Mouse (Mus musculus) urinary bladder, adult 2 months (tissue): Measurements from ENCODE around the gene Olfr1284. TPM values are rescaled to one million over a fixed set of nuclear protein-coding genes. Genes with fewer than 3 reads are reported as not detected.
"Not testable (repeated sequence)": the region's sequence is repeated elsewhere in the genome, so short reads cannot be mapped to it uniquely, and the experiment has no call there.

Source experiments
- DNase-seq: peaks from one replicate; pipeline ENCODE4 v3.0.0; 2022; ENCODE audit warnings: low spot score
- polyA plus RNA-seq: library from polyadenylated mRNA; depleted of rRNA; stranded (reverse); fragments of >200 nt; gene quantifications from 2 replicates; pipeline ENCODE4 v1.2.3, GENCODE M21; 2012; rRNA removed

Gene Olfr1284
- not detected in 2 replicates for polyA plus RNA-seq

GRCm38 (mm10) chr2:111375222-111375621, at the start of gene Olfr1284:
TSS of gene Olfr1284 (plus strand) at chr2:111375522.
- DNase-seq, result no peak

GRCm38 (mm10) chr2:111326220-111326619, 49.1 kb upstream of the Olfr1284 start, which contains the start of gene Olfr1281:
TSS of gene Olfr1281 (plus strand) at chr2:111326520.
- DNase-seq, result no peak

DNA sequence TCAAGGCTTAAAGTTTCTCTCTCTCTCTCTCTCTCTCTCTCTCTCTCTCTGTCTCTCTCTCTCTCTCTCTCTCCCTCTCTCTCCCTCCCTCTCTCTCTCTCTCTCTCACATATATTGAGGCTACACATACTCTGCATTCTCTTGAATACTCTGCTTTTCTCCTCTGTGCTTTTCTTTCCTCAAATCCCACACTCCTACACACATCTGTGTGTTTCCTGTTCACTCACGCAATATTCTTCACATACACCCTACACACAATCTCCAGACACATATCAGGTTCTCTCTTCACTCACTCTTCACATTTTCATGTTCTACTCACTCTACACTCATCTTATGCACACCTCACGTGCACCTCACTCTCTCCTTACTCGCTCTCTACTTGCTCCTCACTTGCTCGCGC, 41.6 kb upstream of the Olfr1284 start:
- not testable (repeated sequence) for DNase-seq

DNA sequence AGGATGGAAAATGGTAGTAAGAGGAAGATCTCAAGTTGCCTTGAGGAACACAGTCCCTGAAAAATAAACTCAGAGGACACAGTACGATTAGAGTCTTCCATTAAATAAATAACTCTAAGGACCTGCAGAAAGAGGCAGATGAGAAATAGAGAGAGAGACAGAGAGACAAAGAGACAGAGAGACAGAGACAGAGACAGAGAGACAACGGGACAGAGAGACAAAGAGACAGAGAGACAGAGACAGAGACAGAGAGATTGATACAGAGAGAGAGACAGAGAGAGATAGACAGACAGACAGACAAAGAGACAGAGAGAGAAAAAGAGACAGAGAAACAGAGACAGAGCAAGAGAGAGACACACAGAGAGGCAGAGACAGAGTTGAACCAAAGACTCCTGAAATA, 39.3 kb upstream of the Olfr1284 start, which contains the start of gene Olfr1282:
Olfr1282 (minus strand) TSS at position 101 of the 400 bp plus-strand sequence.
- no peak for DNase-seq

- no peak for DNase-seq
These were observed 8.8 kb upstream of the Olfr1284 start, which contains the start of gene Olfr1283 for GRCm38 (mm10) chr2:111366490-111366889. TSS of gene Olfr1283 (plus strand) at chr2:111366790.

GRCm38 (mm10) chr2:111422931-111423330, 47.6 kb downstream of the Olfr1284 start, which contains the start of gene Olfr1286:
TSS of gene Olfr1286 (minus strand) at chr2:111423115.
- no peak for DNase-seq

Other genes with a start within 250 kb of the Olfr1284 start
- gene Gm15130, start 222.6 kb upstream of the Olfr1284 start, polyA plus RNA-seq, result not detected in 2 replicates
- not detected in 2 replicates for gene 4930430A15Rik, start 145.9 kb upstream of the Olfr1284 start, polyA plus RNA-seq
- gene Olfr1275, start 140.2 kb upstream of the Olfr1284 start, polyA plus RNA-seq, result not detected in 2 replicates
- gene Olfr1276, start 121.0 kb upstream of the Olfr1284 start, polyA plus RNA-seq, result not detected in 2 replicates
- not detected in 2 replicates for gene Olfr1277, start 101.4 kb upstream of the Olfr1284 start, polyA plus RNA-seq
- gene Olfr1278, start 85.4 kb upstream of the Olfr1284 start, polyA plus RNA-seq, result not detected in 2 replicates
- gene Olfr1279, start 74.9 kb upstream of the Olfr1284 start, polyA plus RNA-seq, result not detected in 2 replicates
- gene Olfr1280, start 61.5 kb upstream of the Olfr1284 start, polyA plus RNA-seq, result not detected in 2 replicates
- not detected in 2 replicates for gene Olfr1281, start 49.0 kb upstream of the Olfr1284 start, polyA plus RNA-seq
- not detected in 2 replicates for gene Olfr1282, start 39.4 kb upstream of the Olfr1284 start, polyA plus RNA-seq
- gene Olfr1283, start 8.7 kb upstream of the Olfr1284 start, polyA plus RNA-seq, result not detected in 2 replicates
- not detected in 2 replicates for gene Olfr1286, start 47.6 kb downstream of the Olfr1284 start, polyA plus RNA-seq
- gene Olfr1287, start 73.6 kb downstream of the Olfr1284 start, polyA plus RNA-seq, result not detected in 2 replicates
- not detected in 2 replicates for gene Olfr1288, start 98.6 kb downstream of the Olfr1284 start, polyA plus RNA-seq
- gene Olfr1289, start 105.3 kb downstream of the Olfr1284 start, polyA plus RNA-seq, result not detected in 2 replicates
- not detected in 2 replicates for gene Olfr1290, start 118.3 kb downstream of the Olfr1284 start, polyA plus RNA-seq
- gene Olfr1291-ps1, start 121.7 kb downstream of the Olfr1284 start, polyA plus RNA-seq, result not detected in 2 replicates
- not detected in 2 replicates for gene Olfr1293-ps, start 149.7 kb downstream of the Olfr1284 start, polyA plus RNA-seq
- gene Olfr1294, start 164.8 kb downstream of the Olfr1284 start, polyA plus RNA-seq, result not detected in 2 replicates
- gene Olfr1295, start 194.2 kb downstream of the Olfr1284 start, polyA plus RNA-seq, result not detected in 2 replicates